Comparison of ENCODE assay signal across 16 mouse cellular contexts in the genomic region with DNA sequence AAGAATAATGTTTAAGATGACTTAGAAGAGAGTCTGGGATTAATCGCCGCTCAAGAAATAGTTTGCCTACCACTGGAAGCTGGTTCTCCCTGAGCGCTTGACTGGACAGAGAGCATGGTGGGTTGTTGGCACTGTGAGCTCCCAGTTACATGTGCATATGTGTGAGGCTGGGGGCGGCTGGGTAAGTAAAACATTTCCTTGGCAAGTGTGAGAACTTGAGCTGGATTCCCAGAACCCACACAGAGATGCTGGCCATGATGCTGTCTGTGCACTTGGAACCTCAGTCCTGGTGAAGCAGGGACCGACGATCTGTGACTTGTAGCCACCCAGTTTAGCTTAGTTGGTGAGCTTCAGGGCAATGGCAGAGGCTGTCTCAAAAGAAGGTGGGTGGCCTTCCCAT.
DNase-seq lines count a peak whose midpoint lies in the region; ATAC-seq lines count a peak whose summit lies in the region.
"Had no signal": no experiment of that assay in that cellular context is flagged by ENCODE, and none has a peak within 500 bp of the region (broad histone marks: within the 10 kb centered on the region; RNA-seq: fewer than 3 reads in every experiment).

No protein-coding gene starts in this region.

- peak; percentile 25 for DNase-seq in cerebellum, adult 9-11 months
- DNase-seq in cerebellum, postnatal 4 days (ENCODE audit: low spot score in 2 of 2), result no peak
- DNase-seq in cerebellum, postnatal 14 days, result peak; percentile 23 to 53
- no peak for DNase-seq in cerebellum, postnatal 36 days
- DNase-seq in frontal cortex, postnatal 36 days (ENCODE audit: low spot score in 2 of 2), result no peak
- peak; percentile 24 for DNase-seq in left cerebral cortex, postnatal 4 days
- DNase-seq in left cerebral cortex, postnatal 14 days (ENCODE audit: low spot score in 2 of 2), result no peak
- DNase-seq: adrenal gland, adult 2 months; adrenal gland, postnatal 10 days; adrenal gland, postnatal 25 days; cerebellum, adult 18-20 months; embryo, embryonic 11 days; gastrocnemius, adult 2 months had no signal

- intact Hi-C loops in left cerebral cortex, postnatal 4 days (cut with DNase I), result no loop called here
- intact Hi-C loops in left cerebral cortex, postnatal 14 days (cut with DNase I), result no loop called here

- ATAC-seq in frontal cortex, adult (ENCODE audit: low TSS enrichment), result peak; percentile 50; the same call in 1 of the 2 replicates
- ATAC-seq: forebrain, embryonic 14.5 days; forebrain, embryonic 16.5 days had no signal

Comparison
In these comparisons a context has a peak if more than half of its experiments do, and no peak if none do; other contexts are left out.
1. DNase-seq: peak in cerebellum, adult 9-11 months (single experiment), cerebellum, postnatal 14 days (2 of 2) and left cerebral cortex, postnatal 4 days (single experiment); none in cerebellum, postnatal 4 days (0 of 2), cerebellum, postnatal 36 days (0 of 2), frontal cortex, postnatal 36 days (0 of 2) and left cerebral cortex, postnatal 14 days (0 of 2).